Mouse (Mus musculus): ENCODE data around the gene Atp8b5. TPM values are rescaled to one million over a fixed set of nuclear protein-coding genes. Genes with fewer than 3 reads are reported as not detected.

Gene Atp8b5
- polyA plus RNA-seq (2015; fragmentation: Nextera tagmentation; extraction: Ambion mirVana) = 0.23 and 0.27 TPM in 2 replicates

DNA sequence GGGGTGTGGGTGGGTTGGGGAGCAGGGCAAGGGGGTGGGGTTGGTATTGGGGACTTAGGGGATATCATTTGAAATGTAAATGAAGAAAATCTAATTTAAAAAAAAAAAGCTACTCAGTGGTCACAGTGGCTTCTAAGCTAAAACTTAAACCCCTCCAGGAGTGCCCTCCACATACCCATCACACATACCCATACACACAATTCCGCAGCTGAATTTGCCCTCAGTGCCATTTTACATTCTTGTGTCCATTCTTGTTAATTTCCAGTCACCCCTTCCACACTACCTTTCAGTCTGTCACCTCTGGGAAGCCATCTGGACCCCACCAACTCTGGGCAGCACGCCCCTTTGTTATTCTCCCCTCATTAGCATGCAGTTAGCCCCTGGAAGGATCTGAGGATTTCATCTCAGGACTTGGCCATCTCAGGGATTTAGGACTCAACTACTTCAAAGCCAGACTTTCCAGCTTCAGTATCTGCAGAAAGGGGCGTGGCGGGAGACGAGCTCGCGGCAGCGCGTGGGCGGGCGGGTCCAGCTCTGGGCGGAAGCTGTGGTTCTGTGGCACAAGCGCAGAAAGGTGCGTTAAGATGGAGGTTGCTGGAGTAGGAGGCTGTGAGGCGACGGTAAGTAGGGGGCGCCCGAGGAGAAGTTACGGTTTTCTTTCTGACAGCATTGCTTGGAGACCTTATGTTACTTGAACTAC lies at the start of gene Atp8b5:
Gene Atp8b5 (plus strand): TSS at position 537 of the 700 bp plus-strand sequence.
- Histone ChIP-seq H3K27me3 (replicated peaks) (no peaks in the 10 kb centered on the region), H3K9ac (no peak within 1 kb of the TSS), H3K27ac (no peak within 1 kb of the TSS), H3K4me3 (replicated peaks) (peak within 1 kb of the TSS; percentile 34), H3K4me1 (0 out of 2 replicates have a peak, but pooled peaks cover 7% of the 10 kb centered on the region), H3K9me3 (no peaks in the 10 kb centered on the region), H3K4me2 (peak within 1 kb of the TSS; percentile 76), H3K36me3 (no peaks in the 10 kb centered on the region)
- 2% methylated on average over 19 of the region's 19 CpGs for WGBS
- ATAC-seq (ENCODE audit: insufficient read depth, low FRiP score, low read depth) = peak; percentile 73

DNA sequence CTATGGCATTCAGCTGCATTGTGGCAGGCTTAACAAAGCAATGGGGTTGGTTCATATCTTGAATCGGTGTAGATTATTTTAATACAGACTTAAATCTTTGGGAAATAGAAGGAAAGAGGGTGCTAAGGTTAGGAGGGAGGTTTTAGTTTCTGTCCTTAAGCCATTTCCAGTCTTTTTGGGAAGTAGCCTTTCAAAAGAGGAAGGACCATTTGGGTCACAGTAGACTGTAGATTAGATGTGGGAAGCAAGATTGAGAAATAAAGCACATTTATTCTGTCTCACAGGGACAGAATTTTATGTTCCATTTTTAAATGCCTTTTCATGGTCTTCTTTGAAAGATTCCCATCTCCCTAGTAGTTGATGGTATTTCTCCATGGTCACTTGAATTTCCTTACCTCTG lies 49.0 kb upstream of the Atp8b5 start:
- H3K9me3 ChIP-seq = no peaks in the 10 kb centered on the region
- no peak overlapping the region for H3K4me3 ChIP-seq (replicated peaks)
- no peak overlapping the region for H3K27ac ChIP-seq
- no peaks in the 10 kb centered on the region for H3K36me3 ChIP-seq
- H3K4me2 ChIP-seq = no peak overlapping the region
- no peaks in the 10 kb centered on the region for H3K27me3 ChIP-seq (replicated peaks)
- no peaks in the 10 kb centered on the region for H3K4me1 ChIP-seq
- no peak overlapping the region for H3K9ac ChIP-seq
- 97% methylated on average over 1 of the region's 1 CpGs for whole genome bisulfite sequencing
- ATAC-seq (ENCODE audit: insufficient read depth, low FRiP score, low read depth) = no peak

DNA sequence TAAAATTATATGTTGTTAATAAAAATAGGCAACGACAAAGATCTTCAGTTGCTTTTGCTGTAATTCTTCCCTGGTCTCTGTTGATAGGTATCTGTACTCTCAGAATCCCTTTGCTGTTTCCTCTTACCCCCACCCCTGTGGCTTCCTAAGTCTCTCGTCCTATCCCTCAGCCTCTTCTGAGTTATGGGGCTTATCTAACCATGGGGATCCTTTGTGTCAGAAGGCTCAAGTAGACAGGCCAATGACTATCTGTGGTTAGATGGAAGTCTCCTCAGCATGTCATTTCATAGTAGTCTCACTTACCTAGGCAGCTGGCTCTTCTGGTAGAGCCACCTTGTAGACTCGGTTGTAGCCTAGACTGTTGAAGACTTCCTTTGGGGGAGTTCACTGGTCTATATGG lies 35.1 kb upstream of the Atp8b5 start:
- ATAC-seq (ENCODE audit: insufficient read depth, low FRiP score, low read depth) = no peak
- Histone ChIP-seq H3K27me3 (replicated peaks) (no peaks in the 10 kb centered on the region), H3K4me3 (replicated peaks) (no peak overlapping the region), H3K27ac (no peak overlapping the region), H3K36me3 (no peaks in the 10 kb centered on the region), H3K9me3 (no peaks in the 10 kb centered on the region), H3K4me1 (no peaks in the 10 kb centered on the region), H3K4me2 (no peak overlapping the region), H3K9ac (no peak overlapping the region)
- WGBS = 82% methylated on average over 3 of the region's 3 CpGs

DNA sequence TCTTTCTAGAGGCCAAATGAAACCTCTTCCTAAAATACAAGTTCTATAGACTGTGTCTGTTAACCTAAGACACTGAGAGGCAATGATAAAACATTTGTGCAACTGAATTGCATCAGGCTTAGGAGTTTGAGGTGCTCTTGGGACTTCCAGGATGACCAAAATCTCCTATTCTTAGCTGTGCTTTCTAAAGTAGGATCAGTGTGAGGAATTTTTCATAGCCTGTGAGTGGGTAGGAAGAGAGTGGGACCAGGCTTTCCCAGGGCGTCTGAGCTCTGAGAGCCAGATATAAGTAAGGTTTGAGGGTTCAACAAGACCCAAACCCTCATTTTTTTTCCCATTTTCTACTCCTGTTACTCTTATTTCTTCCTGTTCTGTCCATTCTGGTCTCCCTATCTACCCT lies 34.0 kb upstream of the Atp8b5 start:
- no peak overlapping the region for H3K4me2 ChIP-seq
- no peaks in the 10 kb centered on the region for H3K27me3 ChIP-seq (replicated peaks)
- H3K4me1 ChIP-seq = no peaks in the 10 kb centered on the region
- ATAC-seq (ENCODE audit: insufficient read depth, low FRiP score, low read depth) = no peak
- H3K36me3 ChIP-seq = no peaks in the 10 kb centered on the region
- no peak overlapping the region for H3K9ac ChIP-seq
- 71% methylated on average over 1 of the region's 1 CpGs for WGBS
- no peaks in the 10 kb centered on the region for H3K9me3 ChIP-seq
- no peak overlapping the region for H3K27ac ChIP-seq
- H3K4me3 ChIP-seq (replicated peaks) = no peak overlapping the region

DNA sequence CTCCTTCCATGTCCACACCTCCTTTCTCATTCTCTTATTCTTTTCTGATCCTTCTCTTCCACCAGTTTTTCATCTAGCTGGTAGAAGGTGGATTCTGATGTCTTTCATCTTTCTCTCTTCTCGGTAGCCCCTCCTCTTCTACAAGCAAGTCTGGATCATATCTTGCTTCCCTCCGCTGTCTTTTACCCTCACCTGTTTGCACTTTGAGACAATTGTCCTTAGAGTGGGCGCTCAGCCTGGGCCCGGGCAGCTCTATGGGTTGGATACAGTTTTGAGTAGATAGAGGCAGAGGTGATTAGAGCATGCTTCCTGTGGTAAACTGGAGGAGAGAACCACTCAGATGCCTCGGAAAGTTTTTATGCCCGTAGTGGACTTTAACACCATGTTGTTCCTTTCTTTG lies 33.5 kb upstream of the Atp8b5 start:
- no peaks in the 10 kb centered on the region for H3K27me3 ChIP-seq (replicated peaks)
- H3K4me1 ChIP-seq = no peaks in the 10 kb centered on the region
- H3K4me2 ChIP-seq = no peak overlapping the region
- ATAC-seq (ENCODE audit: insufficient read depth, low FRiP score, low read depth) = no peak
- no peak overlapping the region for H3K27ac ChIP-seq
- WGBS = 80% methylated on average over 6 of the region's 6 CpGs
- H3K9me3 ChIP-seq = no peaks in the 10 kb centered on the region
- H3K9ac ChIP-seq = no peak overlapping the region
- no peak overlapping the region for H3K4me3 ChIP-seq (replicated peaks)
- H3K36me3 ChIP-seq = no peaks in the 10 kb centered on the region

DNA sequence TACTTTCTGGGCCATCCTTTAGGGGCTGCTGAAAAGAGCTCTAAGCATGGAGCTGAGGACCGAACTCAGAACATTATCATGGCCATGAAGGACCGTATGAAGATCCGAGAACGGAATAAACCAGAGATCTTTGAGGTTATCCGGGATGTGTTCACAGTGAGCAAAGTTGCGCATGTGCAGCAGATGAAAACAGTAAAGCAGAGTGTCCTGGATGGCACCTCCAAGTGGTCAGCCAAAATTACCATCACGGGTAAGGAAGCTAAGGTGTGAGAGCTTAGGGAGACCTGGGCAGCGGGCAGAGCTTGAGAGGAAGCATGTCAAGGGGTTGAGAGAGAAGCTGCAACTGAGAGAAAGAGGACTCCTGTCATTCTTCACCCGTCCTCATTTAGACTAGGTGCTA lies 30.1 kb upstream of the Atp8b5 start:
- WGBS = 90% methylated on average over 9 of the region's 9 CpGs
- Histone ChIP-seq H3K9ac (no peak overlapping the region), H3K4me1 (no peaks in the 10 kb centered on the region), H3K27ac (no peak overlapping the region), H3K4me2 (no peak overlapping the region), H3K27me3 (replicated peaks) (no peaks in the 10 kb centered on the region), H3K36me3 (no peaks in the 10 kb centered on the region), H3K4me3 (replicated peaks) (no peak overlapping the region), H3K9me3 (no peaks in the 10 kb centered on the region)
- ATAC-seq (ENCODE audit: insufficient read depth, low FRiP score, low read depth) = no peak

DNA sequence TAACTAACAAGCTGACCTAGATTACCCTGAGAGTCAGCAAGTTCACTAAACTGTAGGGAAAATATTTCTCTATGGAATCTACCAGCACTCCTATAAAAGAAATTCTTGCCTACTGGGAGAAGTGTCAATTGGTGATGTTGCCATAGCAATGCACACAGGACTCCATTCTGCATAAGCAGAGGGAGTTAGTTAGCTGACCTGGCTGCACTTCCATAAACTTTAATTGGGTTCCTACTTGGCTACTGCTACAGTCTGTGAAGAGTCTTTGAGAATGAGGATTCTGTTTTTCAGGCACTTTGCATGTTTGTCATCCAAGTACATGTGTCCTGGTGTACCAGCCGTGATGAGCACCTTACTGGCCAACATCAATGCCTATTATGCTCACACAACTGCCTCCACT lies 26.2 kb upstream of the Atp8b5 start:
- Histone ChIP-seq H3K4me3 (replicated peaks) (no peak overlapping the region), H3K9me3 (no peaks in the 10 kb centered on the region), H3K27ac (no peak overlapping the region), H3K9ac (no peak overlapping the region), H3K4me2 (no peak overlapping the region), H3K27me3 (replicated peaks) (no peaks in the 10 kb centered on the region), H3K4me1 (no peaks in the 10 kb centered on the region), H3K36me3 (no peaks in the 10 kb centered on the region)
- WGBS = 86% methylated on average over 1 of the region's 1 CpGs
- ATAC-seq (ENCODE audit: insufficient read depth, low FRiP score, low read depth) = no peak

DNA sequence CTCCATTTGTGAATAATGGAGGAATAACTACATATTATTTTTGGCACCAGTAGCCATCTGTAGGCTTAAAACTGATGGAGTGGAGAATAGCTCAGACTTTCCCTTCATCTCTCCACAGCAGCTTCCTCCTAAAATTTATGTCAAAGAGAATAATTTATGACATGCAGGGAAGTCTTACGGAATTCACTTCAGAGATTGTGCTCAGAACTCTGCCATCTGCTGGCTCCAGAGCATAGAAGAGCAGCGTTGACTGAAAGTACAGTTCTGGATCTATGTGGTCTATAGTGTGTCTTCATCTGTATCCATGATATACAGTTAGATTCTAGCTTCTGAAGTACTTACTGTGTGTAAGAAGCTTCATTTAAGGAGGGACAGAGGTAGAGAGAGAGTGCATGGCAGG lies 22.9 kb upstream of the Atp8b5 start:
- Histone ChIP-seq H3K4me2 (no peak overlapping the region), H3K27ac (no peak overlapping the region), H3K9me3 (no peaks in the 10 kb centered on the region), H3K36me3 (no peaks in the 10 kb centered on the region), H3K9ac (no peak overlapping the region), H3K4me3 (replicated peaks) (no peak overlapping the region), H3K4me1 (no peaks in the 10 kb centered on the region), H3K27me3 (replicated peaks) (no peaks in the 10 kb centered on the region)
- 45% methylated on average over 2 of the region's 2 CpGs for WGBS
- ATAC-seq (ENCODE audit: insufficient read depth, low FRiP score, low read depth) = no peak

DNA sequence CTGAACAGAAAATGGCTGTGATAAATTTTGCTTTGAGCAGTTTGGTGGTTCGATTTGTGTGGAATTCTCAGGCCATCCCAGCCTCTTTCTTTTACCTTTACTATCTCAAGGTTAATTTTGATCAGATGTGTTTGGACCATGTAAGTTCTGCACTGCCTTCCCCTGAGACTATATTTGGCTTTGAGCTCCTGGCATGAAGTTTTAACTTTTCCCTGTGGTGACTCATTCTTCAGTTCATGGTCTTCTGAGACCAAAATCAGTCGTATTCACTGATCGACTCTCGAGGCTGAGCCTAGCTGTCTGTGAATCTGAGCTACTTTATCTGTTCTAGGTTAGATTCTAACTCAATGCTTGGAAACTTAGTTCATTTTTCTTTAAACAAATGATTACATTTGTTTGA lies 21.2 kb upstream of the Atp8b5 start:
- Histone ChIP-seq H3K27ac (no peak overlapping the region), H3K4me3 (replicated peaks) (no peak overlapping the region), H3K4me1 (no peaks in the 10 kb centered on the region), H3K9ac (no peak overlapping the region), H3K4me2 (no peak overlapping the region), H3K36me3 (no peaks in the 10 kb centered on the region), H3K9me3 (no peaks in the 10 kb centered on the region), H3K27me3 (replicated peaks) (no peaks in the 10 kb centered on the region)
- no peak for ATAC-seq (ENCODE audit: insufficient read depth, low FRiP score, low read depth)
- 84% methylated on average over 4 of the region's 4 CpGs for WGBS

DNA sequence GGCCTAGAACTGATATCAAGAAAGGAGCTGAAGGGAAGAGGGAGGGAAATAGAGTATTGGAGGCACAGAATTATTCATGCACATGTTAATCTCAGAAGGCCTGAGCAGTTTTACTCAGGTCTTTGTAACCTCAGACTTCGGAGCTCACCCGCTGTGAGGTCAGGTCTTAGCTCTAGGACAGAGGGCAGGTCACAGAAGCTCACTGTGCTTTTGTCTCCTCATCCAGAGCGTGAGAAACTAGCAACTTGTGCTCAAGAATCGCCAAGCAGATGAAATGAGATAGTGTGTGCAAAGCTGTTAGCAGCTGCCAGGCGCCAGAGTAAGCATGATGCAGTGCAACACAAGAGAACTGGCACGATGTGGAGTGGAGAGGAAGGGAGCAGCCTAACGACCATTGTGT lies 18.9 kb upstream of the Atp8b5 start:
- Histone ChIP-seq H3K27ac (no peak overlapping the region), H3K4me1 (no peaks in the 10 kb centered on the region), H3K4me2 (no peak overlapping the region), H3K36me3 (0 out of 2 replicates have a peak, but pooled peaks cover 3% of the 10 kb centered on the region), H3K9me3 (no peaks in the 10 kb centered on the region), H3K9ac (no peak overlapping the region), H3K4me3 (replicated peaks) (no peak overlapping the region), H3K27me3 (replicated peaks) (no peaks in the 10 kb centered on the region)
- 73% methylated on average over 7 of the region's 7 CpGs for WGBS
- no peak for ATAC-seq (ENCODE audit: insufficient read depth, low FRiP score, low read depth)

DNA sequence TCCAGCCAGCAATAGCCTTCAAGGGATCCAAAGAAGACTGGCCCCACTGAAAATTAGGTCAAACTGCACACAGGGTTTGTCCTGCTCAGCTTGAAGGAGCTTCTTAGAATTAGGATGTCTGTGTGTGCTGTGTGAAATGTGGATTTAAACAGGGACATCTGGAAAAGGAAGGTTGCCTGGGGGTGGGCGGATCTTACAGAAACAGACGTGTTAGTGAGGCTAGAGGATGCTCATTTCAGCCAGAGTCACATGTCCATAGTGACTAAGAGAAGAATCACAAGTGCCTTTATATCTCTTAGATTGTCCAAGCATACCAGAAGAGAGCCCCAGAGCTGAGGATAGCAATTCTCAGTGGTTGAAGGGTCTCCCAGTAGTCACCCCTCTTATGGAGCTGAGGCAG lies 18.1 kb upstream of the Atp8b5 start:
- 0 out of 2 replicates have a peak, but pooled peaks cover 3% of the 10 kb centered on the region for H3K36me3 ChIP-seq
- H3K27me3 ChIP-seq (replicated peaks) = no peaks in the 10 kb centered on the region
- WGBS = 67% methylated on average over 2 of the region's 2 CpGs
- no peak overlapping the region for H3K27ac ChIP-seq
- no peak overlapping the region for H3K4me3 ChIP-seq (replicated peaks)
- no peaks in the 10 kb centered on the region for H3K9me3 ChIP-seq
- H3K4me1 ChIP-seq = no peaks in the 10 kb centered on the region
- no peak overlapping the region for H3K9ac ChIP-seq
- no peak overlapping the region for H3K4me2 ChIP-seq
- no peak for ATAC-seq (ENCODE audit: insufficient read depth, low FRiP score, low read depth)

DNA sequence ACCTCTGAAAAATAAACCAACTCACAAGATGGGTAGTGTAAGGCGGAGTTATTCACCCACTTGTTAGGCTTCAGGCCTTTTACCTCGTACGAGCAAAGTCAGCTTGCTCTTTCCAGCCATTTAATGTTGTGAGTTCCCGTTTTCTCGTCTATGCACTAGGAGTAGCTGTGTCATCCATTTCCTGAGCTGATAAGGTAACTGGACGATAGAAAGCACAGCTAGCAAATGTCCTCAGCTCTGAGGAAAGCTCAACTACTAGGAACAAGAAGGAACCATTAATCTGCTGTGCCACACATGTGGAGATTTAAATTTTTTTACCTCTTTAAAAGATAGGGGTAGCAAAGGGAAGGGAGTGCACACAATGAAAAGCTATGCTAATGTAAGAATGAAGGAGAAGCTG lies 15.7 kb upstream of the Atp8b5 start:
- H3K27ac ChIP-seq = no peak overlapping the region
- 0 out of 2 replicates have a peak, but pooled peaks cover 3% of the 10 kb centered on the region for H3K36me3 ChIP-seq
- H3K27me3 ChIP-seq (replicated peaks) = no peaks in the 10 kb centered on the region
- no peak for ATAC-seq (ENCODE audit: insufficient read depth, low FRiP score, low read depth)
- WGBS = 61% methylated on average over 6 of the region's 6 CpGs
- H3K4me3 ChIP-seq (replicated peaks) = no peak overlapping the region
- H3K9me3 ChIP-seq = no peaks in the 10 kb centered on the region
- H3K4me1 ChIP-seq = no peaks in the 10 kb centered on the region
- H3K9ac ChIP-seq = no peak overlapping the region
- H3K4me2 ChIP-seq = no peak overlapping the region

DNA sequence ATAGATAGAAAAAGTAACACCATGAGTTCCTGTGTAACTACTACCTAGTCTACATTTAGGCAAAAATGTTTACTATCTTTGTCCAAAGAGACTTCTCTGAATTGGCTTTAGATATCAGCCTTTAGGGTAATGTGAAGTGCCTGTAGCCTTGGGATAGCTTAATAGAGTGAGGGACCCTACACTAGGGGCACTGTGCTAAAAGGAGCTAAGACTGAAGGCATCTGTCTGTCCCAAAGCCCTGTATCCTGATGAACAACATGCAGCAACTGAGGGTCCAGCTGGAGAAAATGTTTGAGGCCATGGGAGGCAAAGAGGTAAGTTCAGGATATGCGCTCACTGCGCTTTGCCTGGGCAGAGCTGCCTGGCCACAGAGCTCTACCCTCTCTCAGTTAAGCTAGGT lies 9.9 kb upstream of the Atp8b5 start:
- no peaks in the 10 kb centered on the region for H3K9me3 ChIP-seq
- H3K9ac ChIP-seq = no peak overlapping the region
- 100% methylated on average over 2 of the region's 2 CpGs for WGBS
- no peak overlapping the region for H3K4me2 ChIP-seq
- no peak for ATAC-seq (ENCODE audit: insufficient read depth, low FRiP score, low read depth)
- no peaks in the 10 kb centered on the region for H3K27me3 ChIP-seq (replicated peaks)
- no peak overlapping the region for H3K27ac ChIP-seq
- no peaks in the 10 kb centered on the region for H3K4me1 ChIP-seq
- H3K4me3 ChIP-seq (replicated peaks) = no peak overlapping the region
- H3K36me3 ChIP-seq = no peaks in the 10 kb centered on the region
